Mouse (Mus musculus): ENCODE measurements around the gene Slc39a13. TPM values are rescaled to one million over a fixed set of nuclear protein-coding genes. Genes with fewer than 3 reads are reported as not detected.
"Not testable (repeated sequence)": the region's sequence is repeated elsewhere in the genome, so short reads cannot be mapped to it uniquely, and the experiment has no call there.

The Slc39a13 gene
- total RNA-seq, 2 experiments from 2014 or later: 24.7 to 29.6 TPM

GRCm38 (mm10) chr2:91068162-91068871 lies 1.9 kb downstream of the Slc39a13 start:
- no peak for DNase-seq (ENCODE audit: low spot score in 2 of 2)

GRCm38 (mm10) chr2:91066455-91066854 lies 3.8 kb downstream of the Slc39a13 start:
- no peak for DNase-seq (ENCODE audit: low spot score in 2 of 2)

DNA sequence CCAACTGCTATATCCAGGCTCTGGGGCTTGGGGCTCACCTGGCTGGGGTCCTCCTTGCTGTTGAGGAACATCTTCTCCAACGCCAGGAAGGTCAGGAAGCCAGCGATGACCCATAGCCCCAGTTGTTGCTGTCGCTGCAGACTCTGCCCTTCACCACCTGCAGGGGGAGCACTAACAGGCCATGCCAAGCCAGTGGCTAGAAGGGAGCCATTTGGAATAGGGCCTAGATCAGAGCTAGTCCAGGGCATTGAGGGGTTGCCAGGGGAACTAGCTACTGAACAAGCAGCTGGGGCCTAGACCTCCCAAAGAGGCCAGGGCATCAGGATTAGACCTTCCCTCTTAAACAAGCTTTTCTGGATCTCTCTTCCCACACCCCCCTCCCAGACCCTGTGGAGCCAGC lies 4.7 kb downstream of the Slc39a13 start:
- DNase-seq (ENCODE audit: low spot score in 2 of 2): peak in 1 of 2 experiments; percentile 75

DNA sequence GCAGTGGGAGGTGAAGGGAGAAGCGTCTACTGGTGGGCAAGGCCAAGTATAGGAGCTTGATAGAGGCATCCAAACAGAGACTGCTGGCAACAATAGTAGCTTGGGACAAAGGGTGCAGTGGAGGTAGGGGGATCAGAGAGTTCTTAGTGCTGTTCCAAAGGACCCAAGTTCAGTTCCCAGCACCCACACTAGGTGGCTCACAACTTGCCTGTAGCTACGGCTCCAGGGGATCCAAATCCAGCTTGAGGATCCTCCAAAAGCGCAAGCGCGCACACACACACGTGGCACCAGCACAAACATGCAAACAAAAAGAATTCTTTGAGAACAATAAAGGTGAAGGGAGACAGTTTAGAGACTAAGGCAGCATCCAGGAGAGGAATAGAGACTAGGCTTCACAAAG lies 6.0 kb downstream of the Slc39a13 start:
- DNase-seq (ENCODE audit: low spot score in 2 of 2): no peak

DNA sequence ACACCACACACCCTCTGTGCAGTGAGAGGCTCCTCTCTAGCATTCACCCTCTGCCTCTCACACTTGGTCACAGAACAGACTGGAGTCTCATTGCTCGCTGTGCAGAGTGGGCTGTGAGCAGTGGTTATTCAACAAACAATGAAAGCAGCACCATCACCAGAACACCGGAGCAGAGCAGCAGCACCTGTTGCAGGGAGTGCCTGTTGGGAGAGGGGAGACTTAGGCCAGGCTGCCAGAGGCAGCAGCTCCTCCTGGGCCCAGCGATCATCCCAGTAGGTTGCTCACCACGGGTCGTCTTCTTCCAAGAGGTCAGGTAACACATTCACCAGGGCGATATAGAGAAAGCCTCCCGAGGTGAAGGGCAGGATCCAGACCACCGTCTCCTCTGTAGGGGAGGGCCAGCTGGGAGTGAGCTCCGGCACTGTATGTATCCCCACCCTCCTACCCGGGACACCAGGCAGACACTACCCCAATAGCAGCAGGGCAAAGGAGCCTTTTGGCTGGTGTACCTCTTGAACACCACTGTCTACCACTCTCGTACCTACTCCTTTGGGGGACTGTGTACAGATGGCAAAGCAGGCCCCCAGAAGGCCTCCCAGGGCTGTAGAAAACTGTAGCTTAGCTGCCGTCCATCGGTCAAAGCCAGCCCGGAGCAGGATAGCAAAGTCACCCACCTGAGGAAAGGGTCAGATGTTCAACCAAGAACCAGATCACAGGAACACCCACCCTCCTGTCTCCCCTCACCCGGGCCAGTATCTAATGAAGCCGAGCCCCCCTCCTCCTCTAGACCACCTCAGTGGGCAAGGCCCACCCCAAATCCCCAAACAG lies 7.2 kb downstream of the Slc39a13 start:
- DNase-seq (ENCODE audit: low spot score in 2 of 2): no peak

DNA sequence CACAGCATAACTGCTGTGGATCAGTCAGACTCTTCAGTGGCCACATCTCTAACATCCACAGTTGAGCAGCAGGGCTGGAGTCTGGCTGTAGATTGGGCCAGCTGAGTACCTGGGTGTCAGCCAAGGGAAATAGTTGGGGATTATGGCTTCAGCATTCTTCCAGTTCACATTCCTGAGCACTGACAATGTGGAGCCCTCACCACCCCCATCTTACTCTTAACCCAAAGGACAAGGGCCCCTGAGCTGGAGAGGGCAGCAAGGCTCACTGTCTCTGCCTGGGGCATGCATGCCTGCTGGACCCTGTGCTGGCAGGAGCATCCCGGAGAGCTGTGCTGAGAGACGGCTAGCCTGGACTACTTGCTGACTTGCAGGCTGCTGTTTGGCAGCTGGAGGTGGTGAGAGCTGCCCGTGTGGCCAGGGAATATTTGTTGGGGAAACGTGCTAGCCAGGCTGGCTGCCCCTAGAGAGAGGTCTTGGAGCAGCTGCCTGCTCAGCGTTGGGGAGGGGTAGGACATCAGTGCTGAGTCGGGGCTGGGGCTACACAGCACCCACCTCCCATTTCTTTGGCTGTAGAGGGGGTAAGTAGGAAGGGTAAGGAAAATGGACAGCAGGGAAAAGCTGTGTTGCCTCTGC lies 8.3 kb downstream of the Slc39a13 start:
- no peak for DNase-seq (ENCODE audit: low spot score in 2 of 2)

GRCm38 (mm10) chr2:91060544-91061355 lies 9.5 kb downstream of the Slc39a13 start:
- peak; percentile 74 to 79 for DNase-seq (ENCODE audit: low spot score in 2 of 2)

GRCm38 (mm10) chr2:91059376-91059775 lies 10.8 kb downstream of the Slc39a13 start:
- DNase-seq (ENCODE audit: low spot score in 2 of 2): no peak

DNA sequence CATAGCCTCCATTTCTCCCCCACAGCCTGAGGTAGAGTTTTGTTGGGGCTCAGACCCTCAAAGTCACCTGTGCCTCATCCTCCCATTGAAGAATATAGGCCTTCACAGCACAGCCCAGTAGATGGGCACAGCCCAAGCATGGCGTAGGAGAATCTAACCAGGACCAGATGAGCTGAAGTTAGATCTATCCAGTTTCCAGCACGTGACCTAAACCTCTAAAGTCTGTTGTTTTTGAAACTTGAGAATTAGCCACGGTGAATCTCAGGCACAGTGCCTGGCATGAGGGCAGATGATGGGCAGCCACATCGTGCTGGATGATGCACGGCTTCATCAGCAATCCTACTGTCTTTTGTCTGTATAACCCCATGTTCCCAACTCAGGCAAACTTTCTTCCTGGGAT lies 11.8 kb downstream of the Slc39a13 start:
- DNase-seq (ENCODE audit: low spot score in 2 of 2): no peak

- DNase-seq (ENCODE audit: low spot score in 2 of 2): peak; percentile 96 to 97
Measured at GRCm38 (mm10) chr2:91053934-91054382, 16.3 kb downstream of the Slc39a13 start, which contains the start of gene Psmc3. Gene Psmc3 (plus strand): TSS chr2:91054009.

DNA sequence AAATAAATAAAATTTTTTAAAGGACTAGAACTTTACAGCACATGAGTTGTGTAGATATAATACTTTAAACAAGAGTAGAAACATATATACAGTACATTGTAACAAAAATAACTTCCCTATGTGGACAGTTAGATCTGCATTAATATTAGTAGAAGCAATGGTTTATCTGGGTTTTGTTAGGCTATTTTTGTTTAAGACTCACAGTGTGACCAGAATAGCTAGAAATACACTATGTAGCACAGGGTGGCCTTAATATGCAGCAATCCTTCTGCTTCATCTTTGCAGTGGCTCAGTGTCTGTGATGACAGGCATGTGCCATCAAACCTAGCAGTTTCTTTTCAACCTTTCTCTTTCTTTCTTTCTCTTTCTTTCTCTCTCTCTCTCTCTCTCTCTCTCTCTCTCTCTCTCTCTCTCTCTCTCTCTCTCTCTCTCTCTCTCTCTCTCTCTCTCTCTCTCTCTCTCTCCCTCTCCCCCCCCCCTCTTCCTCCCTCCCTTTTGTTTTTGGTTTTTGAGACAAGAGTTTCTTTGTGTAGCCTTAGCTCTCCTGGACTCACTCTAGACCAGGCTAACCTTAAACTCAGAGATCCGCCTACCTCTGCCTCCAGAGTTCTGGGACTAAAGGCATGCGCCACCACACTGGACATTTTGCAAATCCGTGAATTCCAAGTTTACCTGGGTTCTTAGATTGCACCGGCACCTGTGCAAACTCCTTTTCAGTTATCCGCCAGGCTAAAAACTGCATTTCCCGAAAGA lies 16.9 kb downstream of the Slc39a13 start:
- DNase-seq (ENCODE audit: low spot score in 2 of 2): no peak

DNA sequence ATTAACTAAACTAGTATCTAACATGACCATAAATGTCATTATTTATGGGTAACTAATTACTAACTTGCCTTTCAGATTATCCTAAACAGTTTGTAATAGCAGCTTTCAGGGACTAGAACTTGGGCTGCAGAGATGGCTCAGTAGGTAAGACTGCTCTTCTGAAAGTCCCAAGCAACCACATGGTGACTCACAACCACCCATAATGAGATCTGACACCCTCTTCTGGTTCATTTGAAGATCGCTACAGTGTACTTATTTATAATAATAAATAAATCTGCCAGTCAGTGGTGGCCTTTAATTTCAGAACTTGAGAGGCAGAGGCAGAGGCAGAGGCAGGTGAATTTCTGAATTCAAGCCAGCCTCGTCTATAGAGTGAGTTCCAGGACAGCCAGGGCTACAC lies 17.5 kb downstream of the Slc39a13 start:
- no peak for DNase-seq (ENCODE audit: low spot score in 2 of 2)

DNA sequence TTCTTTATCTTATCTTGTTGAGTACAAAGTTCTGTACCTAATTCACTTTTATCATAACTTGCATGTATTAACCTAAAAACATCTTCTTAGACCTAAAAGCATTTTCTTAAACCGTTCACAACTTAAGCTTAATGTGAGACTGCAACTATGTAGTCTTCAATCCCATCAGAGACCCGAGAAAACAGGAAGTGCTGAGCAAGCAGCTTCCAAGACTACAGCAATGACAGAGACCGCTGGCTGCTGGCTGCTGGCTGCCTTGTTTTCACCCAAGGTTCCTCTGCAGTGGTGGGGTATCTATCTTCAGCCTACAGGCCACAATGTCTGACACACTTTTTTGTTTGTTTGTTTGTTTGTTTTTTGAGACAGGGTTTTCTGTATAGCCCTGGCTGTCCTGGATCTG lies 18.3 kb downstream of the Slc39a13 start:
- no peak for DNase-seq (ENCODE audit: low spot score in 2 of 2)

DNA sequence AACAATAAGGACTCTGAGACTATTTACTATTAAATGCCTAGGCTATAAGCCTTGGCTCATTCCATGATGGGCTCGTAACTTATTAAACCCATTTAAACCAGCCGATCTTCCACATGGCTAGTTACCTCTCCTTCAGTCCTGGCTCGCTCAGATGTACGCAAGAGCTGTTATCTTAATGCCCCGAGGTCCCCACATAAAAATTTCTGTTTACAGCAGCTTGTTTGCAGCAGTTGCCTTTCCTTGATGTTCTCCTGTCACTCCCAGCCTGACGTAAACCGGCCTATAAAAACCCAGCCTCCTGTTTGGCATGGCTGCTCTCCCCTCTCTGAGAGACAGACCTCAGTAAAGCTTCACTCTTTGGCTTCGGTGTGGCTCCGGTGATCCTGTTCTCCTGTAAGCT lies 22.9 kb downstream of the Slc39a13 start:
- DNase-seq (ENCODE audit: low spot score in 2 of 2): no peak

DNA sequence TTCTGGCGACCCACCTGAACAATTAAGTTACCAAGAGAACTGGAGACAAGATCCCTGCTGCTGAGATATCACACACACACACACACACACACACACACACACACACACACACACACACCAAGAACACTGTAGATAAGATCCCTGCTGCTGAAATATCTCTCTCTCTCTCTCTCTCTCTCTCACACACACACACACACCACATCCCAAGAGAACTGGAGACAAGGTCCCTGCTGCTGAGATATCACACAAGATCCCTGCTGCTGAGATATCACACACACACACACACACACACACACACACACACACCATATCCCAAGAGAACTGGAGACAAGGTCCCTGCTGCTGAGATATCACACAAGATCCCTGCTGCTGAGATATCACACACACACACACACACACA lies 24.4 kb downstream of the Slc39a13 start:
- DNase-seq (ENCODE audit: low spot score in 2 of 2): not testable (repeated sequence)

DNA sequence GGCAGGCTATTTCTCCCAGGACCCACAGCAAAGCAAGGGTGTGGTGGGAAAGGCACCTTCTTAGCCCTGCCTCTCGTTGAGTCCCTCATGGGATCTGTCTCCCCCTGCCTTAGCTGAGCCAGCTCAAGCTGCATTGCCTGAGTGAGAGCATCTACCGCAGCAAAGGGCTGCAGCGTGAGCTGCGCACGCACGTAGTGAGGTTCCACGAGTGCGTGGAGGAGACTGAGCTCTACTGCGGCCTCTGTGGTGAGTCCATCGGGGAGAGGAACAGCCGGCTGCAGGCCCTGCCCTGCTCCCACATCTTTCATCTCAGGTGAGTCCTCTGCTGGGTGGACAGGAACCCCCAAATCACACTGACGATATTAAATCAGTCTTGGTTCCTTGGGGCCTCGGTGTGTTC lies 25.5 kb downstream of the Slc39a13 start:
- no peak for DNase-seq (ENCODE audit: low spot score in 2 of 2)

DNA sequence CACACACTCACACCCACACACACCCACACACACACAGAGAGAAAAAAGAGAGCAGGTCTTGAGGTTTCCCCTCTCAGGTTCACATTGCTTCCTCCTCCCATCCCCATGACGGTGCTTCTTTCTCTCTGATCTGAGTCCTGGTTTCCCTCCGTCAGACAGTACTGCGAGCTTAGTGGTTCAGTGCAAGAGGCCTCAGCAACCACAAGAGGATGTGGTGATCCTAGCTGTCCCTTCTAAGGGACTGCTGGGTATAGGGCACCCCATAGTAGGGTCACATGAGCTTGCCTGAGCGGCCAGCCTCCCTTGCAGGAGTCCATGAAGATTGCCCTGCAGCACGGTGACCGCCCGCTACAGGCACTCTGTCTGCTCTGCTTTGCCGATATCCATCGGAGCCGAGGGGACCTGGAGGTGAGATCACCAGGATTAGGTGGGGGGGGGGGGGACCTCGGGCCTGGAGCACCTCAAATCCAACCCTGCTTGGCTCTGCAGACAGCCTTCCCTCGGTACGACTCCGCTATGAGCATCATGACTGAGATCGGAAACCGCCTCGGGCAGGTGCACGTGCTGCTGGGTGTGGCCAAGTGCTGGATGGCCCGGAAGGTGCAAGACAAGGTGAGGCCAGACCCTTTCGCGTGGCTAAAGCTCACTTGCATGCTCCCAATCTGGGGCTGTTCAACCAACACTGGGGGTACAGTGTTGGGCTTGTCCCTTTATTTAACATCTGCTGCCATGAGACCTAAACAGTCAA lies 27.4 kb downstream of the Slc39a13 start:
- no peak for DNase-seq (ENCODE audit: low spot score in 2 of 2)

DNA sequence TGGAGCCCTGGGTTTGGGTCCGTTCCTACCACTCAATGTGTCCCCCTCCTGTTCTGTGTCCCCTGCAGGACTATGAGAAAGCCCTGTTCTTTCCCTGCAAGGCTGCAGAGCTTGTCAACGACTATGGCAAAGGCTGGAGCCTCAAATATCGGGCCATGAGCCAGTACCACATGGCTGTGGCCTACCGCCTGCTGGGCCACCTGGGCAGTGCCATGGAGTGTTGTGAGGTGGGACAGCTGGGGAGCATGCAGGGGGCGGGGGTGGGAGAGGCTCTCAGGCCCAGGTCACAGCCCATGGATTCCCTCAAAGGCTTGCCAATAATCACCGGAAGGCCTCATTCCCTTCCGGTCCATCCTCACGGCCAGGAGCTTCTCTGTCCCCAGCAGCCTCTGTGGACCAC lies 28.4 kb downstream of the Slc39a13 start:
- no peak for DNase-seq (ENCODE audit: low spot score in 2 of 2)

- DNase-seq (ENCODE audit: low spot score in 2 of 2): no peak
Measured at GRCm38 (mm10) chr2:91035385-91035784, 34.8 kb downstream of the Slc39a13 start, which contains the start of gene Rapsn. Gene Rapsn (plus strand): TSS chr2:91035620.

DNA sequence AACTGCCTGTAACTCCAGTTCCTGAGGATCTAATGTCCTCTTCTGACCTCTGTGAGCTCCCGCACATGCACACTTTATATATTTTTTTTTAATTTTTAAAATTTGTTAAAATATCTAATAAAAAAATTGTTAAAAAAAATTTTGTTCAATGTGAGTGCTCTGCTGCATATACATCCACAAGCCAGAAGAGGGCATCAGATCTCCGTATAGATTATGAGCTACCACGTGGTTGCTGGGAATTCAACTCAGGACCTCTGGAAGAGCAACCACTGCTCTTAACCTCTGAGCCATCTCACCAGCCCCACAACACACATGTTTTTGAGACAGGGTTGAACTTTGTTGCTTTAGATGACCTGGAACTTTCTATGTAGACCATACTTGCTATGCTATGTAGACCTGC lies 37.2 kb downstream of the Slc39a13 start:
- DNase-seq (ENCODE audit: low spot score in 2 of 2): no peak

All from layer of hippocampus, postnatal 14 days (tissue).